Mouse (Mus musculus) liver, embryonic 12.5 days (tissue): ENCODE results near the gene Lrrc56. TPM values are rescaled to one million over a fixed set of nuclear protein-coding genes. Genes with fewer than 3 reads are reported as not detected.

Experiments
- ATAC-seq: fragments of 200-750 bp; cut with Nextera tagmentation; 2 replicates; pipeline ENCODE4 v1.8.0; 2017; ENCODE audit warnings: moderate number of reproducible peaks, mild to moderate bottlenecking, moderate library complexity
- H3K27ac ChIP-seq: fragments of 300-500 bp; sonication (generic); 2 replicates; pipeline ENCODE4 v1.5.1; 2016; ENCODE audit warnings: mild to moderate bottlenecking
- H3K27me3 ChIP-seq: fragments of 300-500 bp; sonication (generic); replicated peaks from 2 replicates; pipeline ENCODE4 v1.6.1; 2016; ENCODE audit warnings: mild to moderate bottlenecking, moderate library complexity
- H3K36me3 ChIP-seq: fragments of 300-500 bp; sonication (generic); 2 replicates; pipeline ENCODE4 v1.6.1; 2016; ENCODE audit warnings: mild to moderate bottlenecking, moderate library complexity
- H3K4me1 ChIP-seq: fragments of 300-500 bp; sonication (generic); 2 replicates; pipeline ENCODE4 v1.6.1; 2016
- H3K4me2 ChIP-seq: fragments of 300-500 bp; sonication (generic); 2 replicates; pipeline ENCODE4 v1.6.1; 2016; ENCODE audit warnings: mild to moderate bottlenecking, moderate library complexity
- H3K4me3 ChIP-seq: fragments of 300-500 bp; sonication (generic); 2 replicates; pipeline ENCODE4 v1.5.1; 2016; ENCODE audit warnings: mild to moderate bottlenecking, moderate library complexity
- H3K9ac ChIP-seq: fragments of 300-500 bp; sonication (generic); 2 replicates; pipeline ENCODE4 v1.6.1; 2016; ENCODE audit warnings: mild to moderate bottlenecking, moderate library complexity
- H3K9me3 ChIP-seq: fragments of 300-500 bp; sonication (generic); replicated peaks from 2 replicates; pipeline ENCODE4 v1.6.1; 2016; ENCODE audit warnings: mild to moderate bottlenecking, moderate library complexity
- whole genome bisulfite sequencing: fragments of 180-500 bp; shearing (Covaris S2); methylation state at CpG from one replicate; pipeline ENCODE4 v1.1.7; 2016; ENCODE audit not compliant: insufficient replicate concordance; 5-methylcytosine and 5-hydroxymethylcytosine counted together
- polyA plus RNA-seq: library from polyadenylated mRNA; unstranded; fragments of >200 nt; fragmentation: Nextera tagmentation; extraction: Ambion mirVana; gene quantifications from 2 replicates; pipeline ENCODE4 v1.2.1, GENCODE M21; 2016

Gene Lrrc56
- polyA plus RNA-seq, 1 experiment from 2014 or later = 16.4 TPM

DNA sequence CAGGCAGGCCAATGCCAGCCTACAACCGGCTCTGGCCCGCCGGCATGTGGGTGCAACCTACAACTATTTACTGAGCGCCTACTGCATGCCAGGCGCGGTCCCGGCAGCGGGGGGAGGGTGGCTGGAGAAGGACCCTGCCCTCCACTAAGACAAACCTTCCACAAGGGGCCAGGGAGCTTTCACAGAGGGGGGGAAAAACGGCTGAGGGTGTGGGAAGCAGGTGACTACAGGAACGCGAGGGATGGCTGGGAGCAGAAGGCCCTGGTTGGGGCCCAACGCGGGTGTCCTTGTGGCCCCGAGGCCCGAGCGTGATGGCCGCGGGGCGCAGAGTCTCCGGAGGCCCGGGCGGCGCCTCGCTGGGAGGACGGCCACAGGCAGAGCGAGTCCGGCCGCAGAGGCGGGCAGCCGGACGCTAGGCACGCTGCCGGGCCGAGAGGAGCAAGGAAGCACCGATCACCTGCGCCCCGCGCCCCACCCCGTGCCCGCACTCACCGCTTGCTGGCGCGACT is 555 bp upstream of the Lrrc56 start:
- WGBS = under 1% methylated on average over 34 of the region's 43 CpGs
- H3K36me3 ChIP-seq = peaks cover 41% of the 10 kb centered on the region
- H3K4me2 ChIP-seq = peak overlapping the region; percentile 92
- peak overlapping the region; percentile 93 for H3K4me3 ChIP-seq
- H3K9me3 ChIP-seq = no peaks in the 10 kb centered on the region
- no peak for ATAC-seq
- H3K27ac ChIP-seq = peak overlapping the region; percentile 95
- H3K9ac ChIP-seq = peak overlapping the region; percentile 98
- H3K27me3 ChIP-seq = no peaks in the 10 kb centered on the region
- H3K4me1 ChIP-seq = peaks cover 75% of the 10 kb centered on the region

DNA sequence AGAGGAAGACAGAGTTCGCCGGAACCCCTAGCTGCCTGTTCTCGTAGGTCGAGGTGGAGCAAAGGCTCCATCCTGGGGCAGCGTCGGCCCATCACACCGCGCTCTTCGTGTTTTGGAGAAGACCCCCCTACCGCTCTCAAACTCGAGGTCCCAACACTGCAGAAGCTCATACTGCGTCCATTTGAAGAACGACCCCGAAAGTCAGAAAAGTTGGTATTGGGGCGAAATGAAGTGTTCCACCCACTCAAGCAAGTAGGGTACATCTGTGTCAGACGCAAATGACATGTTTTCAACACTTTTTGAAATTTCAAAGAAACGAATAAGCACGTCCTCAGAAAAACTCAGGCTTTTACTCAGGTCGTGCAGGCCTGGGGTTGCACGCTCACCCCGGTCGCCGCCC is 452 bp downstream of the Lrrc56 start:
- Histone ChIP-seq H3K4me1 (peaks cover 85% of the 10 kb centered on the region), H3K9me3 (no peaks in the 10 kb centered on the region), H3K27me3 (no peaks in the 10 kb centered on the region), H3K9ac (peak overlapping the region; percentile 82), H3K27ac (peak overlapping the region; percentile 95), H3K4me3 (peak overlapping the region; percentile 93), H3K4me2 (peak overlapping the region; percentile 97), H3K36me3 (peaks cover 32% of the 10 kb centered on the region)
- WGBS = under 1% methylated on average over 23 of the region's 23 CpGs
- no peak for ATAC-seq

DNA sequence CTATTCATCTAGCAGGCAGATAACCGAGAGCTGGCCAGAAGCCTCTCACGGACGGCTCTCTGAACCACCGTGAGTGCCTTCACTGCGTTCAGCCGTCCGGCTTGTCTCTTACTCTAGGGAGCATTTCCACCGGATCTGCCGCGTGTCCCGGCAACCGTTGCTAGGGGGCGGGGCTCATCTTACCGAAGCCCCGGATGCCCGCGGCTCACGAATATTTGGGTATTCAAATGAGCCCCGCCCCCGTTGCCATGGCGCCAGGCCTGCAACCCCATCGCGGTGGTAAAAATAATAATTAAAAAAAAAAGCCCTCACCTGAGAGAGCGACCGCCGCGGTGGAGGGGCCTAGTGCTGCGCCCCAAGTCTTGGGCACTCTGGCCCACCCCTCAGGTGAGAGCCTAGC is 873 bp downstream of the Lrrc56 start:
- Histone ChIP-seq H3K4me3 (peak overlapping the region; percentile 93), H3K4me1 (peaks cover 89% of the 10 kb centered on the region)
- ATAC-seq = peak; percentile 8

DNA sequence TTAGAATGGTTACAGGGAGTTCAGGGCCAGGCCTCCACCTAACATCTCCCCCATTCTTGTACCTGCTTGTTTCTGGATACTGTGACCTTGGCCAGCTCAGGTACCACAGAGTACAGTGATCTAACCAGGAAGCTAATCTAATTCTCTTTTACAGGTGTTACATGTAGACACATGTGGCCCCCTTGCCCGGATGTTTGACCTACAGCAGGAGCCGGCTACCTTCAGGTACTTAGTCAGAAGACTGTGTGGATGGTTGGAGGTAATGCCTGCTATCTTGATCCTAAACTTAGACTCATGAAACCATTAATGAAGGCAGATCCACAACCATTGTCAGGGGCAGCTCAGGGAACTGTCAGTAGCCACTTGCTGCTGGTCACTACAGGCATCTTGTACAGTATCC is 1.8 kb downstream of the Lrrc56 start:
- peaks cover 19% of the 10 kb centered on the region for H3K36me3 ChIP-seq
- no peaks in the 10 kb centered on the region for H3K27me3 ChIP-seq
- H3K4me2 ChIP-seq = peak overlapping the region; percentile 97
- H3K9me3 ChIP-seq = no peaks in the 10 kb centered on the region
- no peak for ATAC-seq
- peak overlapping the region; percentile 95 for H3K27ac ChIP-seq
- no peak overlapping the region for H3K4me3 ChIP-seq
- H3K4me1 ChIP-seq = peaks cover 91% of the 10 kb centered on the region
- H3K9ac ChIP-seq = peak overlapping the region; percentile 66; the same call in 1 of the 2 replicates
- 87% methylated on average over 2 of the region's 2 CpGs for WGBS

More for the DNA sequence above, 873 bp downstream of the Lrrc56 start:
- peaks cover 28% of the 10 kb centered on the region for H3K36me3 ChIP-seq
- peak overlapping the region; percentile 95 for H3K27ac ChIP-seq
- H3K27me3 ChIP-seq = no peaks in the 10 kb centered on the region
- H3K9ac ChIP-seq = peak overlapping the region; percentile 82
- 1% methylated on average over 28 of the region's 28 CpGs for WGBS
- no peaks in the 10 kb centered on the region for H3K9me3 ChIP-seq
- peak overlapping the region; percentile 97 for H3K4me2 ChIP-seq

DNA sequence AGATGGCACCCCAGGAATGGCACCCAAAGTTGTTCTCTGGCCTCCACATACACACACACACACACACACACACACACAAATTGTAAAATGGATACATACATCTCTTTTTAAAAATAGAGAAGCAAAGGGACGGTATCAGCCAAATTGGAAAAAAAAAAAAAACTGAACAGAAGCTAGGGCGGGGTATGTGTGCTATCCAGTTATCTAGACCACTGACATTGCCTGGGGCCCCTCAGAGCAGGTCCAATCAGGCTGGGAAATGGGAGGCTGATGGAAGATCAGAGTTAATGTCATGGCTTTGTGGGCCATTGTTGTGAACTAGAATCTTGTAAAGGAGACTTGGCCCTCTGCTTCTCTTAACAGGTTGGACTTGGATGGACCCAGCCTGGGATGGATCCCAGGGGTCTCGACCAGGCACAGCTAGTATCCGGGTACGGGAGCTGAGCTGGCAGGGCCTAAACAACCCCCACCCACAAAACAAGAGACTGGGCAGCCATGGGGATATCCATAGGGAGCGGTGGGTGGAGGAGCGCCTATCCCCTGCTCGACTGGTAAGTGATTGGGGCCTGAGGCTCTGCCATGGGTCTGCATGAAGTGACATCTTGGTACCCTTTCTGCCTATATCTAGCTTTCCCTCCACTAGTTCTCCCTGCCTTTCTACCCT is 2.8 kb downstream of the Lrrc56 start:
- 55% methylated on average over 8 of the region's 8 CpGs for WGBS
- H3K9ac ChIP-seq = peak overlapping the region; percentile 66
- peak; percentile 33; the same call in 1 of the 2 replicates for ATAC-seq
- H3K4me1 ChIP-seq = peaks cover 86% of the 10 kb centered on the region
- H3K4me2 ChIP-seq = peak overlapping the region; percentile 97
- no peaks in the 10 kb centered on the region for H3K27me3 ChIP-seq
- H3K27ac ChIP-seq = peak overlapping the region; percentile 95
- peak overlapping the region; percentile 40 for H3K4me3 ChIP-seq
- H3K36me3 ChIP-seq = peaks cover 9% of the 10 kb centered on the region
- no peaks in the 10 kb centered on the region for H3K9me3 ChIP-seq

DNA sequence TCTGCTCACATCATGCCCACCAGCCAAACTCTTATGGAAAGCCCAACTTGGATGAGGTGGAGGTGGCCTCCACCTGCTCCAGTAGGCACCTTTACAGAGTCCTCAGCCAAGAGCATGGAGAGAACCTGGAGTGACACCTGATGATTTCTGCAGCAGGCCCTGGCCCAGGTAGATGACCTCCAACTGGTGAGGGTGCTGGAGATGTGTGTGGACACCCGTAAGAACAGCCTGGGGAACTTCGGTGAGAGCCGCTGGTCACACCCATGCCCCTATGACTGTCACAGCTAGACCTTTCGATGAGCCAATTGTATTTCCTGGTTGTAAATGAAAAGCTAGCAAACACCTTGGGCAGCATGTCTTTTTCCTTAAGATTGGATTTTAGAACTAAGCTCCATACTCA is 4.2 kb downstream of the Lrrc56 start:
- peak overlapping the region; percentile 95 for H3K27ac ChIP-seq
- WGBS = 84% methylated on average over 4 of the region's 4 CpGs
- H3K9ac ChIP-seq = peak overlapping the region; percentile 66
- no peaks in the 10 kb centered on the region for H3K36me3 ChIP-seq
- H3K4me2 ChIP-seq = peak overlapping the region; percentile 97
- no peak for ATAC-seq
- no peak overlapping the region for H3K4me3 ChIP-seq
- H3K27me3 ChIP-seq = no peaks in the 10 kb centered on the region
- no peaks in the 10 kb centered on the region for H3K9me3 ChIP-seq
- peaks cover 75% of the 10 kb centered on the region for H3K4me1 ChIP-seq

DNA sequence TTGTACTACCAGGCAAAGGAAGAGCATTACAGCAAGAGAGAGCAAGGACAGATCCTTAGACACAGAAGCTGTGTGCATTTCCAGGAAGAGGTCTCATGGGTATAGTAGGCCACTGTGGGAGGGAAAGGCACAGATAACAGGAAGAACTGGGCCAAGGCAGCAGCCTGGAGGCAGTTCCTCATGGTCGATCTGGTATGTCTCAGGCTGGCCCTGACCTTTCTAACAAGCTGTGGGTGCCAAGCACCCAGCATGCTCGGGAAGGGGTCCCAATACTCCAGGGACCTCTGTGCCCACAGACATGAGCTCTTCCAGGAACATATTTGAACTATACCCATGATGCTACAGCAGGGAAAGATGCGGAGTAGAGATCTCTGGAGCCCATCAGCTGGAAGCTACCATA is 10.6 kb downstream of the Lrrc56 start:
- Histone ChIP-seq H3K27me3 (no peaks in the 10 kb centered on the region), H3K4me2 (no peak overlapping the region), H3K9me3 (no peaks in the 10 kb centered on the region), H3K4me3 (no peak overlapping the region), H3K4me1 (peaks cover 83% of the 10 kb centered on the region), H3K9ac (peak overlapping the region; percentile 8; the same call in 1 of the 2 replicates), H3K27ac (peak overlapping the region; percentile 69), H3K36me3 (no peaks in the 10 kb centered on the region)
- WGBS = 54% methylated on average over 3 of the region's 3 CpGs
- no peak; the same call in 1 of the 2 replicates for ATAC-seq

DNA sequence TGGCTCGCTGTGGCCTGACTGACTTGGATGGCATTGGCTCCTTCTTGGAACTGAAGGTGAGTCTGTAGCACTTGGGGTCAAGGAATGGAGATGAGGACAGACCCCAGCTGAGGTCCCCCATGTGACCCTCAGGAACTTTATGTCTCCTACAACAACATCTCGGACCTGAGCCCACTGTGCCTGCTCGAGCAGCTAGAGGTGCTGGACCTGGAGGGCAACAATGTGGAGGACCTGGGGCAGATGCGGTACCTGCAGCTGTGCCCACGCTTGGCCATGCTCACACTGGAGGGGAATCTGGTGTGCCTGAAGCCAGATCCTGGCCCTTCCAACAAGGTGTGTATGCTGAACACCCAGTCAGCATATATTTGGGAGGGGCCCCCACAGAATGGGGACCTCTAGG is 11.5 kb downstream of the Lrrc56 start:
- peaks cover 83% of the 10 kb centered on the region for H3K4me1 ChIP-seq
- H3K4me3 ChIP-seq = no peak overlapping the region
- no peaks in the 10 kb centered on the region for H3K27me3 ChIP-seq
- peak overlapping the region; percentile 69 for H3K27ac ChIP-seq
- no peaks in the 10 kb centered on the region for H3K36me3 ChIP-seq
- H3K9ac ChIP-seq = no peak overlapping the region
- H3K9me3 ChIP-seq = no peaks in the 10 kb centered on the region
- no peak for ATAC-seq
- 92% methylated on average over 5 of the region's 5 CpGs for WGBS
- H3K4me2 ChIP-seq = no peak overlapping the region

DNA sequence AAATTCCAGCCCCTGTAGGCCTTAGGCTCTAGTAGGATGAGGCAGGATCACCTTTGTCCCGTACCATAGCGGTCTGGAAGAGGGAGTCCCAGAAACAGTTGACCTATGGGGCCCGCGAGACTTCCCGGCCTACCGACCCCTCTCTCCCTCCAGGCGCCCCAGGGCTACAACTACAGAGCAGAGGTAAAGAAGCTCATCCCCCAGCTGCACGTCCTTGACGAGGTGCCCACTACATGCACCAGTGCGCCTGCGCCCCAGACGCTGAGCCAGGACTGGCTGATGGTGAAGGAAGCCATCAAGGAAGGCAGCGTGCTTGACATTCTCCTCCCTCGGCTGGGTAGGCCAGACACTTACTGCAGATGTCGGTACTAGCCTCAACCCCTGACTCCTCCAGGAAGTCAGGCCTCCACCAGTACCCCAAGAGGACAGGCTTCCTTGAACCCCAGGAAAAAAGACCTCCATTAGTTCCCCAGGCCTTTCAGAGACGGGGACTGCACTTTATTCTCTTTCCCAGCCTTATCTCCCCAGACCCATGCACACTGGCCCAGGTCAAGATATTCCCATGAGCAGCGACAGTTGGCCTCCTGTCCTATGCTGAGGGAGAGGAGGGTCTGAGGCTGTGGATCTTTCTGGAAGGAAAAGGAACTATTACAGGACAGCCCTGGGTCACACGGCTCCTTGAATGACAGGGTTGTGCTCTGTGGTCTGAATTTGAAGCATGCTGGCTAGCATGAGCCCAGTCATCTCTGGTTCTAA is 12.4 kb downstream of the Lrrc56 start:
- H3K9me3 ChIP-seq = no peaks in the 10 kb centered on the region
- WGBS = 78% methylated on average over 18 of the region's 18 CpGs
- ATAC-seq = peak; percentile 66
- H3K4me2 ChIP-seq = 0 out of 2 replicates have a peak overlapping the region, but pooled peaks have one; percentile 1
- no peak overlapping the region for H3K4me3 ChIP-seq
- peak overlapping the region; percentile 25 for H3K9ac ChIP-seq
- no peaks in the 10 kb centered on the region for H3K36me3 ChIP-seq
- H3K27me3 ChIP-seq = peaks cover 7% of the 10 kb centered on the region; the same call in 1 of the 2 replicates
- H3K27ac ChIP-seq = peak overlapping the region; percentile 69
- peaks cover 84% of the 10 kb centered on the region for H3K4me1 ChIP-seq

DNA sequence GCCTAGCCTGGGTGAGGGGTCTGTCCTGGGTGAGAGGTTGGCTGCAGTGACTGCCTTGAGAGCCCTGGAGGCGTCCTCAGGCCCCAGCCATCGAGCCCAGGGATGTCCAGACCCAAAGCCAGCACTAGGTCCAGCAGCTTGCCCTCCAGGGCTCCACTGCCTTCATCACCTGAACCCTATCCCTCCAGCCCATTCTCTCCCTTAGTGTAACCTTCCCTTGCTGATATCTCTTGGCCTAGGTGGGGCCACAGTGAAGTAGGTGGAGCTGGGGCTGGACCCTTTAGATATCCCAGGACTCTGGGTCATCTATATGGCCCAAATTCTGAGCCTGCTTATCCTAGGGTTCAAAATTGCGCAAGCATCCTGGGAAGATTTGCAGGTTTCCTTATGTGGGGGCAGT is 15.6 kb downstream of the Lrrc56 start:
- Histone ChIP-seq H3K4me1 (peaks cover 100% of the 10 kb centered on the region), H3K9me3 (no peaks in the 10 kb centered on the region), H3K4me2 (peak overlapping the region; percentile 65), H3K9ac (peak overlapping the region; percentile 61), H3K36me3 (no peaks in the 10 kb centered on the region), H3K27ac (peak overlapping the region; percentile 83), H3K4me3 (peak overlapping the region; percentile 16; the same call in 1 of the 2 replicates), H3K27me3 (peaks cover 7% of the 10 kb centered on the region; the same call in 1 of the 2 replicates)
- 41% methylated on average over 3 of the region's 3 CpGs for WGBS
- ATAC-seq = peak; percentile 95

DNA sequence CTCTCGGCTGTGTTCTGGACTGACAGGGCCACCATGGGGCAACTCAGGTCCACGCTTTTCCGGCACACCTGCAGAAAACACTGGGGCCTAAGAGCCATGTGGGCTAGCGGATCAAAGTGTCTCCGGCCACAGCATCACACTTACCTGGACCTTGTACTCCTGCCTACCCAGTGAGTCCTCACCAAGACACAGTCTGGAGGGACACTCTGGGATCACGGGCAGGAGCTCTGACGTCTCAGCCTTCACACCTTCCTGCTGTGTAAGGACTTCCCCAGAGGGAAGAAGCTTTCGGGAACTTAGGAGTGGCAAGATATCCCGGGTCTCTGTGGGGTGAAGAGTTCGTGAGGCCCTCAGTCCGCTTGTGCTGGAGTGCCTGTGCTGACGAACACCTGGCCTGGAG is 16.2 kb downstream of the Lrrc56 start:
- peaks cover 100% of the 10 kb centered on the region for H3K4me1 ChIP-seq
- ATAC-seq = no peak
- H3K4me3 ChIP-seq = no peak overlapping the region
- WGBS = 70% methylated on average over 12 of the region's 12 CpGs
- peak overlapping the region; percentile 83 for H3K27ac ChIP-seq
- peak overlapping the region; percentile 65 for H3K4me2 ChIP-seq
- H3K36me3 ChIP-seq = no peaks in the 10 kb centered on the region
- peak overlapping the region; percentile 61 for H3K9ac ChIP-seq
- H3K9me3 ChIP-seq = no peaks in the 10 kb centered on the region
- H3K27me3 ChIP-seq = peaks cover 7% of the 10 kb centered on the region; the same call in 1 of the 2 replicates
